Mouse (Mus musculus) hindbrain, embryonic 11.5 days (tissue): ENCODE measurements around the gene Tbc1d22a. TPM values are rescaled to one million over a fixed set of nuclear protein-coding genes. Genes with fewer than 3 reads are reported as not detected.

Source experiments
- ATAC-seq: fragments of 200-750 bp; cut with Nextera tagmentation; 2 replicates; pipeline ENCODE4 v1.8.0; 2017; ENCODE audit warnings: mild to moderate bottlenecking, moderate TSS enrichment, moderate library complexity; ENCODE audit not compliant: low FRiP score
- DNase-seq: peaks from one replicate; pipeline ENCODE4 v3.0.0-alpha.2; 2015; ENCODE audit warnings: low spot score
- H3K27ac ChIP-seq: fragments of 300-500 bp; sonication (generic); 2 replicates; pipeline ENCODE4 v1.5.1; 2014; ENCODE audit warnings: mild to moderate bottlenecking, low read depth, low read length
- H3K27me3 ChIP-seq: fragments of 300-500 bp; sonication (generic); 2 replicates; pipeline ENCODE4 v1.6.1; 2014; ENCODE audit warnings: mild to moderate bottlenecking, low read length, moderate library complexity, mixed read lengths; ENCODE audit not compliant: control insufficient read depth, insufficient read depth
- H3K36me3 ChIP-seq: fragments of 300-500 bp; sonication (generic); 2 replicates; pipeline ENCODE4 v1.6.1; 2014; ENCODE audit warnings: mild to moderate bottlenecking, low read length, moderate library complexity, mixed read lengths; ENCODE audit not compliant: control insufficient read depth, insufficient read depth
- H3K4me1 ChIP-seq: fragments of 300-500 bp; sonication (generic); replicated peaks from 2 replicates; pipeline ENCODE4 v1.6.1; 2014; ENCODE audit warnings: low read length, mixed read lengths; ENCODE audit not compliant: control insufficient read depth, insufficient read depth
- H3K4me2 ChIP-seq: fragments of 300-500 bp; sonication (generic); replicated peaks from 2 replicates; pipeline ENCODE4 v1.6.1; 2014; ENCODE audit warnings: mild to moderate bottlenecking, low read depth, low read length
- H3K4me3 ChIP-seq: fragments of 300-500 bp; sonication (generic); 2 replicates; pipeline ENCODE4 v1.5.1; 2014; ENCODE audit warnings: low read depth, low read length
- H3K9ac ChIP-seq: fragments of 300-500 bp; sonication (generic); 2 replicates; pipeline ENCODE4 v1.6.1; 2014; ENCODE audit warnings: low read depth, low read length
- H3K9me3 ChIP-seq: fragments of 300-500 bp; sonication (generic); 2 replicates; pipeline ENCODE4 v1.6.1; 2016; ENCODE audit warnings: low read length; ENCODE audit not compliant: control insufficient read depth
- WGBS: fragments of 180-500 bp; shearing (Covaris S2); extraction: QIAGEN DNeasy Blood & Tissue Kit; methylation state at CpG from one replicate; pipeline ENCODE4 v1.1.7; 2014; 5-methylcytosine and 5-hydroxymethylcytosine counted together
- polyA plus RNA-seq: library from polyadenylated mRNA; unstranded; fragments of >200 nt; fragmentation: Nextera tagmentation; extraction: Ambion mirVana; gene quantifications from 2 replicates; pipeline ENCODE4 v1.2.1, GENCODE M21; 2014

Tbc1d22a gene
- polyA plus RNA-seq, 1 experiment from 2014 or later: 7.3 TPM

- no peaks in the 10 kb centered on the region for H3K36me3 ChIP-seq
Observed at GRCm38 (mm10) chr15:86459413-86459812, 245.2 kb downstream of the Tbc1d22a start.

DNA sequence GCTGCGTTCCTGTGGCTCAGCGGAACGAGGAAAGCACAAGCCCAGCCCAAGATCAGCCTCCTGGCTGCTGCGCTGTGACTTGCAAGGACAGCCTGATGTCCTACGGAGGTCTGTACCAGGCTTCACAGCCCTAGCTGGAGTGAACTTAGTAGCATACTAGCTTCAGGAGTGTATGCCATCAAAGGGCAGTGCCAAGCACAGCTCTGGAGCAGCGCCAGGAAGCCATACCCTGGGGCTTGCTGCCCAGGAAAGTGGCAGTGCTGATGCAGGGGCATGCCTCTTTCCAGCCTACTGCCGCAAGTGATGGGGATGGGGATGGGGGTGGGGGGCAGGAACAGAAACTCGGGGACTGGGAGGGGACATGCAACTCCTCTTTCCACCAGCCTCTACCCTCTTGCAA lies 248.4 kb downstream of the Tbc1d22a start:
- H3K4me1 ChIP-seq: no peaks in the 10 kb centered on the region
- no peak overlapping the region for H3K4me3 ChIP-seq
- H3K9me3 ChIP-seq: no peaks in the 10 kb centered on the region
- no peaks in the 10 kb centered on the region for H3K27me3 ChIP-seq
- 88% methylated on average over 8 of the region's 8 CpGs for WGBS
- H3K9ac ChIP-seq: no peak overlapping the region
- no peak overlapping the region for H3K4me2 ChIP-seq
- H3K36me3 ChIP-seq: no peaks in the 10 kb centered on the region
- DNase-seq (no peak), ATAC-seq (no peak)
- no peak overlapping the region for H3K27ac ChIP-seq

More at GRCm38 (mm10) chr15:86459413-86459812, 245.2 kb downstream of the Tbc1d22a start:
- Histone ChIP-seq H3K9me3 (no peaks in the 10 kb centered on the region), H3K27ac (no peak overlapping the region), H3K4me1 (no peaks in the 10 kb centered on the region), H3K9ac (no peak overlapping the region), H3K4me2 (no peak overlapping the region), H3K27me3 (no peaks in the 10 kb centered on the region), H3K4me3 (no peak overlapping the region)
- no peak for ATAC-seq
- no peak for DNase-seq
- WGBS: 67% methylated on average over 3 of the region's 3 CpGs

GRCm38 (mm10) chr15:86468082-86468481 lies 253.8 kb downstream of the Tbc1d22a start:
- no peaks in the 10 kb centered on the region for H3K36me3 ChIP-seq
- H3K27me3 ChIP-seq: no peaks in the 10 kb centered on the region
- no peak for DNase-seq
- no peak for ATAC-seq
- H3K9ac ChIP-seq: no peak overlapping the region
- no peaks in the 10 kb centered on the region for H3K9me3 ChIP-seq
- no peak overlapping the region for H3K4me2 ChIP-seq
- H3K4me1 ChIP-seq: no peaks in the 10 kb centered on the region
- no peak overlapping the region for H3K27ac ChIP-seq
- H3K4me3 ChIP-seq: no peak overlapping the region

- Histone ChIP-seq H3K4me2 (no peak overlapping the region), H3K36me3 (no peaks in the 10 kb centered on the region)
- DNase-seq: no peak
Observed at GRCm38 (mm10) chr15:86471136-86471535, 256.9 kb downstream of the Tbc1d22a start.

GRCm38 (mm10) chr15:86473473-86473872 lies 259.2 kb downstream of the Tbc1d22a start:
- Histone ChIP-seq H3K4me2 (no peak overlapping the region), H3K4me1 (no peaks in the 10 kb centered on the region), H3K9ac (no peak overlapping the region), H3K27ac (no peak overlapping the region), H3K36me3 (no peaks in the 10 kb centered on the region), H3K27me3 (no peaks in the 10 kb centered on the region), H3K4me3 (no peak overlapping the region), H3K9me3 (no peaks in the 10 kb centered on the region)
- 63% methylated on average over 11 of the region's 11 CpGs for WGBS
- ATAC-seq: no peak
- peak; percentile 48 for DNase-seq

More at GRCm38 (mm10) chr15:86471136-86471535, 256.9 kb downstream of the Tbc1d22a start:
- H3K27ac ChIP-seq: no peak overlapping the region
- WGBS: 71% methylated on average over 7 of the region's 7 CpGs
- H3K4me1 ChIP-seq: no peaks in the 10 kb centered on the region
- no peak overlapping the region for H3K9ac ChIP-seq
- H3K9me3 ChIP-seq: no peaks in the 10 kb centered on the region
- H3K27me3 ChIP-seq: no peaks in the 10 kb centered on the region
- H3K4me3 ChIP-seq: no peak overlapping the region
- no peak for ATAC-seq

DNA sequence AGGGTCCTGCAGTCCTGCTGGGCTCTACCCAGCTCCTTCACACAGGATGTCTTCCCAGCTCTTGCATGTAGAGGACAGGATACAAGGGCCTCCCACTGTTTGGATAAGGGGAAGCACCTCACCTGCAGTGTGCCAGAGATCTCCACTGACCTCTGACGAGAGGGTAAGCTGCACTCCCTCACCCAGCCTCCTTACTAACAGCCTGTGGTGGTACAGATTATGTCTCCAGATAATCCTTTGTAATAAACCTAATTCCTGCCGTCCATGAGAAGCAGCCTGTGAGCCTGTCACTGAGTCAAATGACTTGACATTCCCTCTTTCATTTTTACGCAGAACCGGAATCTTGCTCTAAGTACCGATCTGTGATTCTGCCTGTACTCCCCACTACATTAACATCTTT lies 260.7 kb downstream of the Tbc1d22a start:
- no peak overlapping the region for H3K4me3 ChIP-seq
- H3K27me3 ChIP-seq: no peaks in the 10 kb centered on the region
- H3K4me1 ChIP-seq: no peaks in the 10 kb centered on the region
- no peak for DNase-seq
- H3K27ac ChIP-seq: no peak overlapping the region
- no peak overlapping the region for H3K9ac ChIP-seq
- no peak overlapping the region for H3K4me2 ChIP-seq
- ATAC-seq: no peak
- H3K9me3 ChIP-seq: no peaks in the 10 kb centered on the region
- WGBS: 81% methylated on average over 5 of the region's 5 CpGs
- H3K36me3 ChIP-seq: no peaks in the 10 kb centered on the region

DNA sequence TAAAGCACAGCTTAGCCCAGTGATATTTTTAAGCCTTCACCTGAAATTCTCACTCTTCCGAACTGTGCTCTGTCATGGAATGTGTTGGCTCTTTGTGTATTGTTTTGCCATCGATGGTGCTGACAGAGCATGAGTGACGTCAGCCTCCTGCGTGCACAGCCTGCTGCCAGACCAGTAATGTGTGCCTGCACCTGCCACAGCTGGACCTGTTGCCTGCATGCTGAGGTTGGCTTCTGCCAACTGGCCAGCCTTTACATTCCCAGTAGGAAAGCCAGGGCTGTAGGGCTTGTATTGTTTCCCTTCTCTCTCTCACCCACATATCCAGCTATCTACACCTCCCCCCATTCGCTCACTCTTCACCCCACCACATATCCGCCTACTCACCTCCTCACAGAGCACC lies 262.2 kb downstream of the Tbc1d22a start:
- Histone ChIP-seq H3K4me1 (no peaks in the 10 kb centered on the region), H3K4me3 (no peak overlapping the region), H3K9me3 (no peaks in the 10 kb centered on the region), H3K36me3 (no peaks in the 10 kb centered on the region), H3K27ac (no peak overlapping the region), H3K9ac (no peak overlapping the region), H3K4me2 (no peak overlapping the region), H3K27me3 (no peaks in the 10 kb centered on the region)
- ATAC-seq: no peak
- DNase-seq: no peak
- WGBS: 72% methylated on average over 6 of the region's 6 CpGs

- Histone ChIP-seq H3K9ac (no peak overlapping the region), H3K4me3 (no peak overlapping the region), H3K9me3 (no peaks in the 10 kb centered on the region), H3K4me2 (no peak overlapping the region), H3K27ac (no peak overlapping the region), H3K36me3 (no peaks in the 10 kb centered on the region), H3K4me1 (no peaks in the 10 kb centered on the region), H3K27me3 (no peaks in the 10 kb centered on the region)
- no peak for DNase-seq
- no peak for ATAC-seq
- 46% methylated on average over 6 of the region's 6 CpGs for WGBS
Observed at GRCm38 (mm10) chr15:86477032-86477431, 262.8 kb downstream of the Tbc1d22a start.

GRCm38 (mm10) chr15:86477471-86477992 lies 263.3 kb downstream of the Tbc1d22a start:
- Histone ChIP-seq H3K9ac (no peak overlapping the region), H3K36me3 (no peaks in the 10 kb centered on the region), H3K4me1 (no peaks in the 10 kb centered on the region), H3K27ac (no peak overlapping the region), H3K4me3 (no peak overlapping the region), H3K4me2 (no peak overlapping the region), H3K27me3 (no peaks in the 10 kb centered on the region), H3K9me3 (no peaks in the 10 kb centered on the region)
- ATAC-seq (no peak), DNase-seq (no peak)
